Mouse (Mus musculus): ENCODE measurements around the gene Pik3r4. TPM values are rescaled to one million over a fixed set of nuclear protein-coding genes. Genes with fewer than 3 reads are reported as not detected.

Gene Pik3r4
- polyA plus RNA-seq, 1 experiment = 10.9 TPM

- Histone ChIP-seq H3K79me2 (ENCODE audit: control insufficient read depth, insufficient read depth) (no peaks in the 10 kb centered on the region), H3K4me2 (ENCODE audit: low read depth) (no peak overlapping the region), H3ac (ENCODE audit: control insufficient read depth, insufficient read length) (no peak overlapping the region), H3K27me3 (ENCODE audit: control insufficient read depth, insufficient read depth, insufficient read length) (no peaks in the 10 kb centered on the region), H3K4me3 (no peak overlapping the region), H3K36me3 (ENCODE audit: control insufficient read depth, insufficient read depth) (no peaks in the 10 kb centered on the region)
- no peak for TF ChIP-seq MYOG (IDR thresholded peaks at IDR 0.05; ENCODE audit: control insufficient read depth in 1 of 3, insufficient read depth in 1 of 3, insufficient read length in 2 of 3, low read depth in 2 of 3)
- no peak for TF ChIP-seq USF1 (IDR thresholded peaks at IDR 0.05; ENCODE audit: low read depth)
- TF ChIP-seq E2F4 (IDR thresholded peaks at IDR 0.05; ENCODE audit: insufficient read depth) = no peak
- TF ChIP-seq MAX (IDR thresholded peaks at IDR 0.05; ENCODE audit: low read depth) = no peak
- TF ChIP-seq TCF3 (IDR thresholded peaks at IDR 0.05; ENCODE audit: insufficient read length, low read depth) = no peak
- TF ChIP-seq TCF12 (IDR thresholded peaks at IDR 0.05; ENCODE audit: insufficient read depth, poor library complexity, severe bottlenecking) = no peak
- TF ChIP-seq REST (IDR thresholded peaks at IDR 0.05; ENCODE audit: insufficient read depth, insufficient read length) = no peak
- no peak for TF ChIP-seq SRF (IDR thresholded peaks at IDR 0.05; ENCODE audit: control insufficient read depth, insufficient read length, low read depth)
- no peak for TF ChIP-seq POLR2AphosphoS2 (IDR thresholded peaks at IDR 0.05; ENCODE audit: insufficient read length, low read depth)
- no peak for TF ChIP-seq MYOD1 (IDR thresholded peaks at IDR 0.05; ENCODE audit: control insufficient read depth in 1 of 3, insufficient read length in 2 of 3, low read depth in 2 of 3)
- TF ChIP-seq POLR2A (IDR thresholded peaks at IDR 0.05; ENCODE audit: insufficient read length, low read depth) = no peak
- no peak for TF ChIP-seq CEBPB (IDR thresholded peaks at IDR 0.05; ENCODE audit: insufficient read depth, poor library complexity, severe bottlenecking)
These were observed 41.9 kb downstream of the Pik3r4 start for GRCm38 (mm10) chr9:105684549-105685165.

GRCm38 (mm10) chr9:105689485-105689884, 46.7 kb downstream of the Pik3r4 start:
- no peak overlapping the region for H3K4me3 ChIP-seq
- H3K79me2 ChIP-seq (ENCODE audit: control insufficient read depth, insufficient read depth) = no peaks in the 10 kb centered on the region
- no peaks in the 10 kb centered on the region for H3K27me3 ChIP-seq (ENCODE audit: control insufficient read depth, insufficient read depth, insufficient read length)
- H3K36me3 ChIP-seq (ENCODE audit: control insufficient read depth, insufficient read depth) = no peaks in the 10 kb centered on the region
- no peak overlapping the region for H3K4me2 ChIP-seq (ENCODE audit: low read depth)
- TF ChIP-seq POLR2AphosphoS2 (IDR thresholded peaks at IDR 0.05; ENCODE audit: insufficient read length, low read depth) = no peak
- no peak for TF ChIP-seq USF1 (IDR thresholded peaks at IDR 0.05; ENCODE audit: low read depth)
- no peak for TF ChIP-seq TCF12 (IDR thresholded peaks at IDR 0.05; ENCODE audit: insufficient read depth, poor library complexity, severe bottlenecking)
- no peak for TF ChIP-seq POLR2A (IDR thresholded peaks at IDR 0.05; ENCODE audit: insufficient read length, low read depth)
- TF ChIP-seq CEBPB (IDR thresholded peaks at IDR 0.05; ENCODE audit: insufficient read depth, poor library complexity, severe bottlenecking) = no peak
- no peak for TF ChIP-seq E2F4 (IDR thresholded peaks at IDR 0.05; ENCODE audit: insufficient read depth)
- no peak for TF ChIP-seq SRF (IDR thresholded peaks at IDR 0.05; ENCODE audit: control insufficient read depth, insufficient read length, low read depth)
- no peak for TF ChIP-seq TCF3 (IDR thresholded peaks at IDR 0.05; ENCODE audit: insufficient read length, low read depth)
- no peak for TF ChIP-seq REST (IDR thresholded peaks at IDR 0.05; ENCODE audit: insufficient read depth, insufficient read length)
- no peak for TF ChIP-seq MAX (IDR thresholded peaks at IDR 0.05; ENCODE audit: low read depth)
- no peak for TF ChIP-seq MYOD1 (IDR thresholded peaks at IDR 0.05; ENCODE audit: control insufficient read depth in 1 of 3, insufficient read length in 2 of 3, low read depth in 2 of 3)
- no peak for TF ChIP-seq MYOG (IDR thresholded peaks at IDR 0.05; ENCODE audit: control insufficient read depth in 1 of 3, insufficient read depth in 1 of 3, insufficient read length in 2 of 3, low read depth in 2 of 3)
- no peak overlapping the region for H3ac ChIP-seq (ENCODE audit: control insufficient read depth, insufficient read length)

- no peaks in the 10 kb centered on the region for H3K27me3 ChIP-seq (ENCODE audit: control insufficient read depth, insufficient read depth, insufficient read length)
- no peaks in the 10 kb centered on the region for H3K36me3 ChIP-seq (ENCODE audit: control insufficient read depth, insufficient read depth)
- no peak for TF ChIP-seq CEBPB (IDR thresholded peaks at IDR 0.05; ENCODE audit: insufficient read depth, poor library complexity, severe bottlenecking)
- TF ChIP-seq USF1 (IDR thresholded peaks at IDR 0.05; ENCODE audit: low read depth) = no peak
- no peak for TF ChIP-seq SRF (IDR thresholded peaks at IDR 0.05; ENCODE audit: control insufficient read depth, insufficient read length, low read depth)
- no peak for TF ChIP-seq POLR2AphosphoS2 (IDR thresholded peaks at IDR 0.05; ENCODE audit: insufficient read length, low read depth)
- TF ChIP-seq TCF12 (IDR thresholded peaks at IDR 0.05; ENCODE audit: insufficient read depth, poor library complexity, severe bottlenecking) = no peak
- no peak for TF ChIP-seq REST (IDR thresholded peaks at IDR 0.05; ENCODE audit: insufficient read depth, insufficient read length)
- no peak for TF ChIP-seq POLR2A (IDR thresholded peaks at IDR 0.05; ENCODE audit: insufficient read length, low read depth)
- TF ChIP-seq TCF3 (IDR thresholded peaks at IDR 0.05; ENCODE audit: insufficient read length, low read depth) = no peak
- TF ChIP-seq MYOG (IDR thresholded peaks at IDR 0.05; ENCODE audit: control insufficient read depth in 1 of 3, insufficient read depth in 1 of 3, insufficient read length in 2 of 3, low read depth in 2 of 3) = no peak
- TF ChIP-seq MYOD1 (IDR thresholded peaks at IDR 0.05; ENCODE audit: control insufficient read depth in 1 of 3, insufficient read length in 2 of 3, low read depth in 2 of 3) = no peak
- TF ChIP-seq MAX (IDR thresholded peaks at IDR 0.05; ENCODE audit: low read depth) = no peak
- no peak for TF ChIP-seq E2F4 (IDR thresholded peaks at IDR 0.05; ENCODE audit: insufficient read depth)
- no peak overlapping the region for H3ac ChIP-seq (ENCODE audit: control insufficient read depth, insufficient read length)
- no peak overlapping the region for H3K4me3 ChIP-seq
- H3K4me2 ChIP-seq (ENCODE audit: low read depth) = no peak overlapping the region
- no peaks in the 10 kb centered on the region for H3K79me2 ChIP-seq (ENCODE audit: control insufficient read depth, insufficient read depth)
These were observed 49.7 kb downstream of the Pik3r4 start for GRCm38 (mm10) chr9:105692472-105692871.

- Histone ChIP-seq H3K4me2 (ENCODE audit: low read depth) (no peak overlapping the region), H3K79me2 (ENCODE audit: control insufficient read depth, insufficient read depth) (no peaks in the 10 kb centered on the region), H3K4me3 (no peak overlapping the region), H3K36me3 (ENCODE audit: control insufficient read depth, insufficient read depth) (no peaks in the 10 kb centered on the region), H3ac (ENCODE audit: control insufficient read depth, insufficient read length) (no peak overlapping the region), H3K27me3 (ENCODE audit: control insufficient read depth, insufficient read depth, insufficient read length) (no peaks in the 10 kb centered on the region)
- no peak for TF ChIP-seq POLR2AphosphoS2 (IDR thresholded peaks at IDR 0.05; ENCODE audit: insufficient read length, low read depth)
- no peak for TF ChIP-seq POLR2A (IDR thresholded peaks at IDR 0.05; ENCODE audit: insufficient read length, low read depth)
- TF ChIP-seq MYOG (IDR thresholded peaks at IDR 0.05; ENCODE audit: control insufficient read depth in 1 of 3, insufficient read depth in 1 of 3, insufficient read length in 2 of 3, low read depth in 2 of 3) = no peak
- no peak for TF ChIP-seq TCF3 (IDR thresholded peaks at IDR 0.05; ENCODE audit: insufficient read length, low read depth)
- no peak for TF ChIP-seq TCF12 (IDR thresholded peaks at IDR 0.05; ENCODE audit: insufficient read depth, poor library complexity, severe bottlenecking)
These were observed 50.3 kb downstream of the Pik3r4 start for GRCm38 (mm10) chr9:105693056-105693455.
